Mouse (Mus musculus) forelimb bud, embryonic 11.5 days (tissue): ENCODE data around the gene Capn7.

Experiments used
- DNase-seq: peaks from one replicate; pipeline ENCODE4 v3.0.0-alpha.2; 2012; ENCODE audit warnings: low read depth, low spot score

Gene Capn7

DNA sequence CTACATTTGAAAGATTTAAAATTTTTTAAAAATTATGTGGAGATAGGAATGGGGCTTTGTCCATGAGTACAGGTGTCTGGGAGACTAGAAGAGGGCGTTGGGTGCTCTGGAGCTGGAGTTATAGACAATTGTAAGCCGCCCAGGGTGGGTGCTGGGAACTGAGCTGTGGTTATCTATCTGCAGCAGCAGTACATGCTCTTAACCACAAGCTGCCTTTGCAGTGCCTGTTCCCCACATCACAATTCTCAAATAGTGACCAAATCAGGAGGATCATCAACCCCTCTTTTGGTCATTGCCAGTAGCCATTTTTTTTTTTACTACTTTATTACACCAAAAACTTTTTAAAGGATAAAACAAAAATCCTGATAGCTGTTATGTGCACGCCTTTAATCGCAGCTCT is 28.2 kb downstream of the Capn7 start:
- DNase-seq: no peak

DNA sequence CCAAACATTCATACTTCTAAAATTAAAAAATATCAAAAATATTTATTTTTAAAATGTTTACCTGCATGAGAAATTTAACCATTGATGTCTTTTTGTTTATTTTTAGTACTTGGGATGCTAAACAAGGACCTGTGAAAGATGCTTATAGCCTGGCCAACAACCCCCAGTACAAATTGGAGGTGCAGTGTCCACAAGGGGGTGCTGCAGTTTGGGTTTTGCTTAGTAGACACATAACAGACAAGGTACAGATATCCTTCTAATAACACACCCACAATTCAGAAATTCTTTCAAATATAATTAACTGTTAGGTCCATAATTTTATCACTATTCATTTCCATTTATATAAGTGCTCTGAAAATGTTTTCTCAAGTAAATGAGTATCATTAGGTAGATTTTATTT is 28.9 kb downstream of the Capn7 start:
- DNase-seq: peak; percentile 46

DNA sequence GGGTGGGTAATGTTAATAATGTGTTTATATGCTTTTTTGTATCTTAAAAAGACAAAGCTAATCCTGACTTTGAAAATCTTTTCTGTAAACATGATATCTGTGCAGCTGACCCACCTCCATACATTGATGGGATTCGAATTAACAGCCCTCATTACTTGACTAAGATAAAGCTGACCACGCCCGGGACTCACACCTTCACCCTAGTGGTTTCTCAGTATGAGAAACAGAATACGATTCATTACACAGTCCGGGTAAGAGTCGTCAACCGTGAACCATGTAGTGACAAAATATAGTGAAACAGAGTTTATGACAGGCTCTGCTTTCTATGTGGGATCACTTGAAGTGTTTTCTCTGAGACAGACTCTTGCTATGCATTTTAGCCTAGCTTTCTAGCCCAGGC is 31.5 kb downstream of the Capn7 start:
- no peak for DNase-seq

GRCm38 (mm10) chr14:31369377-31369776 is 32.9 kb downstream of the Capn7 start:
- DNase-seq: no peak

- no peak for DNase-seq
These were observed 38.0 kb downstream of the Capn7 start for GRCm38 (mm10) chr14:31374390-31374789.

- no peak for DNase-seq
These were observed 39.9 kb downstream of the Capn7 start for GRCm38 (mm10) chr14:31376331-31376730.

DNA sequence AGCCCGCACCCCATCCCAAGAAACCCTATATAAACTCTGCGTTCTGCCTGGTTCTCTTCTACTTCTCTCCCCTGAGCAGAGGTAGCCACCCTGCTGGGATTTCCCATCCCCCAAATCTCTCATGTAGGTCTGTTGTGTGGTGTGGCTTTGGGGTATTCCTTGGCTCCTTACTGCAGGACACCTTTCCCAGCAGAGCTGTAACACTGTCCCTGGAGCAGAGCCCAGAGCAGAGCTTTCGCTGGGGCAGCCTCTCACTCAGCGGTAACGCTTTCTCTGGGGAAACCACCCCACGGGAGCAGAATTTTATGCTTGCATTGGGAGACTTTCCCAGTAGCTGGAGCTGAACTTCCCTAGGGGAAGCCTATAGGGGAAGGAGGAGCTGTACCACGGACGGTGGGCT is 45.8 kb downstream of the Capn7 start:
- DNase-seq: no peak

GRCm38 (mm10) chr14:31383470-31384050 is 47.1 kb downstream of the Capn7 start:
- no peak for DNase-seq

DNA sequence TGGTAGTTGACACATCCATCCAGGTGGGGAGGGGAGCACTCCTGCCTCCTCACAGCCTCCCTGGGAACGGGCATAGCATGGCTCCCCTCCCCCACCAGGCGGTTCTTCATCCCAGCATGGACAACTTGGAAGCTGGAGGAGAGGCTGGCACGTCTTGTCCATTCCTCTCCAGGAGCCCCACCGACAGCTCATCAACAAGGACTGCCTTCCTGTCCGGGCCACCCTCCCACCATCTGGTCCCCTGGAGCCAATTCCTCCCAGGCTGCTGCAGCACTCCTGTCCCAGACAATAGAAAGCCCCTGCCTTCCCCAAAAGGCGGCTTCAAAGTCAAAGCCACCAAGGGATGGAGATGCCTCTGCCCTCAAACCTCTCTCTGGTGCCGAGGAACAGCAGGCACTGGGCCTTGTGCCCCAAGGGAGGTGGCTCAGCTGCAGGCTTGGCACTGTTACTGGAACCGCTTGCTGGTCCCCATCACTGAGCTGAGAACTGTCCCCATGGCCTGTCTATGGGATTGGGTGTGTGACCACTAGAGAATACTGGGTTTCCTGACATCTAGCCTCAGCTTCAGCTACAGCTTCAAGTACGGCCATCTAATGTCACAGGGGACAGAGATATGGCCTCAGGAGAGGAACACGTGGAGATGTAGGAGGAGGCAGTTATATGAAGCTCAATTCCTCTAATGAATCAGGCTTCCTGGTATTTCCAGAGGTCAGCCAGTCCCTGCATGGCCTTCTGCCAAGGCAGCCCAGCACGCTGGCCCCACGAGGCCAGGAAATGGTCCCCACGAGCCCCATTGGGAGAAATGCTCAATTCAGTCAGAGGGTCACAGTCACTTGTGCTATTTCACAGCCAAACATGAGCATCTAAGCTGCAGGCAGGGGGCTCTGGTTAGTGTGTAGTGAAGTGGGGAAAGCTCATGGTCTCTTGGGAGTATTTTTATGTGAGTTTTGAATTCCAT is 48.2 kb downstream of the Capn7 start:
- peak; percentile 18 for DNase-seq

GRCm38 (mm10) chr14:31385406-31385805 is 49.0 kb downstream of the Capn7 start:
- DNase-seq: no peak

DNA sequence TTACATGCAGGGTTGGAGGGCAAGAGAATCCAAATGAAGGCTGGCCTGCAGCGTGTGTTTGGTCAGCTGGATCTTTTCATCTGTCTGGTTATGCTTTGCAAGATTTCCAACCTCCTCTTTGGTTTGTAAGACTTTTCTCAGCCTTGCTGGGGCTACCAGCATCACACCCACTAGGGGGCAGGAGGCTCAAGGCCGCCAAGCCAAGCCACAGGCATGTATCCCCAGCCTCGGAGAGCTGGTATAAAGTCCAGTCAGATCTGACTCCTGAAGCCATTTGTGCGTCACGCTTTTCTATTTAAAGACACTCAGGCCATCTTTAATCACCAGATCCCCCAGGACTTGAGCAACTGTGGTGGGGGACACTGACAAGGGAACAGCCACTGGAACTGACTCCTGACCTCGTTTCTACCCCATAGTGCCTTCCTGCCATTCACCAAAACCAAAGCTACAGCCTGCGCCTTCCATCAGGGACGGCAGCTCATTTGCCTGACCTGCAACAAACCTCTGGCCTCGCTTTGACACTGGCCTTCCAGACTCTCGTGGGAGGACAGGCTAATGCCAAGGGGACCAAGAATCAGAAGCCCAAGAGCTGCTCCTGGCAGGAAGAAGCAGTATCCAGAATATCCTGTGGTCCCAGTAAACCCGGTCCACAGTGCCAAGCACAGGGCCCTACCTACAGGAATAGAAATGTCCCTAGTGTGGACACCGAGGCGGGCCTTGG is 49.7 kb downstream of the Capn7 start:
- peak; percentile 53 for DNase-seq

GRCm38 (mm10) chr14:31387301-31387981 is 51.0 kb downstream of the Capn7 start:
- DNase-seq: no peak

DNA sequence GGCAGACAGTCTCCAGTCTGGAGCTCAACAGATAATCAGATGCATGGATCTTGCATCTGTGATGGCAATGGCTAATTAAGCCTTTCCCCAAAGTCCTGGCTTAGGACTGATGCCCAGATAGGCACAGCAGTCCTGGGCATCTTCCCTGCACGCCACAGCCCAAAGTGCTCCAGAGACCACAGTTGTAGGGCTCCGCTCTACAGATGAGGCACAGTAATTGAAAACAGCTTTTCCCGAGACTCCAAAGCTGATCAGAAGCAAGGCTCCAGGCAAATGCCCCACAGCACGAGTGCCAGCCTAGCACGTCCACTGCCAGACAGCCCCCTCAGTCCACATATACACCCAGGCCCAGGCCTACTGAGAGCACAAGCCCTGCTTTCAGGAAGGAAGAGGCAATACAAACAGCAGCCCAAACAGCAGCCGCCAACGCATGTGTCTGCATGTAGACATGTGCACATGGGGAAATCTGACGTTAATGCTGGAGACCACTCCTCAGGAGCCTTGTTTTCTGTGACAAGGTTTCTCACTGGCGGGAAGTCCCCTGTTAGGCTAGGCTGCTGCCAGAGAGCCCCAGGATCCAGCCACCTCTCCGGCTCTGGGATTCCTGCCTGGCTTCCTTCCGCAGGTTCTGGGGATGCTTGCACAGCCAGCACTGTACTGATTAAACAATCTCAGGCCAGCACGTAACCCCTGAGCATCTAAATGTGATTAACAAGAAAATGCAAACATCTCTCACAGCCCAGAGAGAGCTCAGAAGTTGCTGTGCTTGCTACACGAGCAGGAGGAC is 51.8 kb downstream of the Capn7 start:
- DNase-seq: peak; percentile 31

DNA sequence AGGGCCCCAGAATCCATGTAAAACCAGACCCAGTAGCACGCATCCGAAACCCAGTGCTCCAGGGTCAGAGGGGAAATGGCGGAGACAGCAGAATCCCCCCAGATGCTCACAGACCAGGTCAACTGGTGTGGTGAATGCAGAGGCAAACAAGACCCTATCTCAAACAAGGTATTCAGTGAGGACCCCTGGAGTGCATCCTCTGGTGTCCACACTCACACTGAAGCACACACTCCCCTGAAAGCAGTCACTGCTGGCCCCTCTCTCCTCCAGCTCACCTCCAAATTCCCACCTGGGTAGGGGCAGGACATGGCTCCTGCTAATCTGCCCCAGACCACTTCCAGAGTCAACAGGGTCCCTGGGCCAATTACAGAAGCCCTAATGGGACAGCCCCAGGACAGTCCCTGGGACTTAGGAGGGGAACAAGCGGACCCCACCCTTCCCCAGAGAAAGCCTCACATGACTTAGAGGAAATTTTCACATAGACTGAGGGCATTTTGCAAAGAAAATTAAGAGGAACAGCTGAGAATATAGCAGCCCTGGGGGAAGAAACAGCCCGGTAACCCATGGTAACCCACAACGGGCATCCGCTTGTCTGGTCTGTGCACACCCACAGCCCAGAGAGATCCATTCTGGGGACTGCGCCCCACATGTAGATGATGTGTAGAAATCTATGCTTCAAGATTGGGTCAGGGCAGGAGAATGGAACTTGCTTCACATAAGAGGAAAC is 53.1 kb downstream of the Capn7 start:
- DNase-seq: no peak

DNA sequence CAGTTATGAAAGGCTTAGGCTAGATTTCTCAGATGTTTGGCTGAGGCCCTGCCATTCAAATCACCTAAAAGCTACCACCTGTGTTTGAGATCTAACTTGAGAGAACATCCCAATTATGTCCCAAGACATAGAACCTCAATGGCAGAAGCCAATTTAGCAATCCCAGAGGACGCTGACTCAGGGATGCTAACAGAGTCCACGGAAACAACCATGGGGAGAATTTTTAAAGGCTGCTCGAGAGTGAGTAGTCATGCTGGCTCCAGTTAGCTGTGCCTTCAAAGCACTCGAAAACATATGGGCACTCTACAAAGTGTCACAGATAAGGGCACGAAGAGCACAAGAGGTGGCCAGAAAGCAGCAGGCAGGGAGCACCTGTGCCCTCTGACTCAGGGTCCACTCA is 55.9 kb downstream of the Capn7 start:
- DNase-seq: no peak

GRCm38 (mm10) chr14:31392873-31393545 is 56.6 kb downstream of the Capn7 start:
- DNase-seq: no peak

DNA sequence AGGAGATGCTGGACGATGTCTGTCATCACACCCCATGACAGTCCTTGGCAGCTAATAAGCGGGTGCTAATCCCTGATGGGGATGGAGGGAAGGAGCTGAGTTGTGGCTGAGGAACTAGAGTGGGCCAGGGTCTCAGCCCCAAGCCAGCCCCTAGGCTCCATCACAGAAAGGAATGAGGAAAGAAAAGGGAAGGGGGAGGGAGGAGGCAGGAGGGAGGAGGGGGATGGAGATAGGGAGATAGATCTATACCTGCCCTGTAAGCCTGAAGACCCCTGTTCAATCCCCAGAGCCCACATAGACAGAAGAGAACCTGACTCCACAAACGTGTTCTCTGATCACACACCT is 57.1 kb downstream of the Capn7 start:
- no peak for DNase-seq

DNA sequence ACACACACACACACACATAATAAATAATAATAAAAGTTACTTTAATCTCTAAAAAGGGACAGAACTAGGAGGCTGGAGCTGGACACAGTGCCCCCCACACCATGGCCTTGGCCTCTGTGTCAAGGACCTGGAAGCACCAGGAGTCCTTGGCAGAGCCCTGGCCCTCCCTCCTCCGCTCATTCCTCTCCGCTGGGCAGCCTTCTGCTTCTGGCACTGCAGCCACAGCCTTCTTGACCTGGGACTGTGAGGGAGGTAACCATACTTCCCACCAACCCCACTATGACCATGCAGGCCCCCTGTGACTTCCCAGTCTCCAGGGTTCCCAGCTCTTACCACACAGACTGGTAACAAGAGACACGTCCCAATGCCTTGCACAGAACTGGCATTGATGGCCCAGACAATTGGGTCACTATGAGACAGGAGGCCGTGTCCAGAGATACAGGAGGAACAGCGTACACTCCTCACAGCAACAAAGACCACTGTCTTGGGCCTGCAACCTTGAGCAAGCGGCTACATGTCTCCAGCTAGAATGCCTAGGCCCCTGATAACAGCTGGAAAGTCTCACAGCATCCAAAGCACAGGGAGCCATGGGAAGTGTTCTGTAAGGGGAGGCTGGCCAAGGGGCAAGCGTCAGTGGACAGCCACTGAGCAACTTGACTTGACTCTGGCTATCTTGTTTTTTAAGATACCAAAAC is 57.6 kb downstream of the Capn7 start:
- DNase-seq: no peak

- DNase-seq: no peak
These were observed 58.5 kb downstream of the Capn7 start for GRCm38 (mm10) chr14:31394822-31395532.
